Mouse (Mus musculus): ENCODE data around the gene Mpp3. TPM values are rescaled to one million over a fixed set of nuclear protein-coding genes. Genes with fewer than 3 reads are reported as not detected.

The Mpp3 gene
- polyA plus RNA-seq, 1 experiment from 2014 or later, result 3.2 TPM

- Histone ChIP-seq H3K4me1 (replicated peaks; ENCODE audit: control insufficient read depth, insufficient read depth, low read length) (0 out of 2 replicates have a peak, but pooled peaks cover 6% of the 10 kb centered on the region), H3K4me2 (peak overlapping the region; percentile 78), H3K9me3 (ENCODE audit: control insufficient read depth, low read length) (no peaks in the 10 kb centered on the region), H3K27me3 (replicated peaks; ENCODE audit: control insufficient read depth, insufficient read depth, low read length) (0 out of 2 replicates have a peak, but pooled peaks cover 8% of the 10 kb centered on the region), H3K36me3 (ENCODE audit: control insufficient read depth, insufficient read depth, low read length) (no peaks in the 10 kb centered on the region), H3K4me3 (ENCODE audit: low read depth, low read length) (peak overlapping the region; percentile 37), H3K27ac (ENCODE audit: low read depth, low read length) (no peak overlapping the region), H3K9ac (ENCODE audit: low read depth, low read length) (peak overlapping the region; percentile 20; the same call in 1 of the 2 replicates)
- 5% methylated on average over 23 of the region's 23 CpGs for WGBS
- DNase-seq (ENCODE audit: low spot score) (peak; percentile 81), ATAC-seq (replicated peaks; ENCODE audit: low FRiP score) (peak; percentile 58)
These were observed 33.1 kb upstream of the Mpp3 start for GRCm38 (mm10) chr11:102061236-102061940.

- Histone ChIP-seq H3K27ac (ENCODE audit: low read depth, low read length) (no peak overlapping the region), H3K4me2 (no peak overlapping the region), H3K9me3 (ENCODE audit: control insufficient read depth, low read length) (no peaks in the 10 kb centered on the region), H3K9ac (ENCODE audit: low read depth, low read length) (no peak overlapping the region), H3K4me3 (ENCODE audit: low read depth, low read length) (no peak overlapping the region), H3K4me1 (replicated peaks; ENCODE audit: control insufficient read depth, insufficient read depth, low read length) (no peaks in the 10 kb centered on the region), H3K27me3 (replicated peaks; ENCODE audit: control insufficient read depth, insufficient read depth, low read length) (peaks cover 8% of the 10 kb centered on the region; the same call in 1 of the 2 replicates), H3K36me3 (ENCODE audit: control insufficient read depth, insufficient read depth, low read length) (no peaks in the 10 kb centered on the region)
- WGBS, result 22% methylated on average over 9 of the region's 9 CpGs
- peak; percentile 58 for DNase-seq (ENCODE audit: low spot score)
- ATAC-seq (replicated peaks; ENCODE audit: low FRiP score), result no peak
These were observed 25.6 kb upstream of the Mpp3 start for GRCm38 (mm10) chr11:102053847-102054246.

- Histone ChIP-seq H3K9ac (ENCODE audit: low read depth, low read length) (no peak overlapping the region), H3K27me3 (replicated peaks; ENCODE audit: control insufficient read depth, insufficient read depth, low read length) (peaks cover 8% of the 10 kb centered on the region; the same call in 1 of the 2 replicates), H3K4me2 (no peak overlapping the region), H3K4me1 (replicated peaks; ENCODE audit: control insufficient read depth, insufficient read depth, low read length) (no peaks in the 10 kb centered on the region), H3K9me3 (ENCODE audit: control insufficient read depth, low read length) (no peaks in the 10 kb centered on the region), H3K36me3 (ENCODE audit: control insufficient read depth, insufficient read depth, low read length) (no peaks in the 10 kb centered on the region), H3K27ac (ENCODE audit: low read depth, low read length) (no peak overlapping the region; the same call in 1 of the 2 replicates), H3K4me3 (ENCODE audit: low read depth, low read length) (no peak overlapping the region)
- DNase-seq (ENCODE audit: low spot score) (no peak), ATAC-seq (replicated peaks; ENCODE audit: low FRiP score) (no peak)
- WGBS, result 77% methylated on average over 7 of the region's 7 CpGs
These were observed 24.9 kb upstream of the Mpp3 start for GRCm38 (mm10) chr11:102053183-102053582.

GRCm38 (mm10) chr11:102052697-102053096, 24.4 kb upstream of the Mpp3 start:
- DNase-seq (ENCODE audit: low spot score) (no peak), ATAC-seq (replicated peaks; ENCODE audit: low FRiP score) (no peak)
- H3K27me3 ChIP-seq (replicated peaks; ENCODE audit: control insufficient read depth, insufficient read depth, low read length), result peaks cover 6% of the 10 kb centered on the region; the same call in 1 of the 2 replicates
- H3K27ac ChIP-seq (ENCODE audit: low read depth, low read length), result no peak overlapping the region; the same call in 1 of the 2 replicates
- H3K36me3 ChIP-seq (ENCODE audit: control insufficient read depth, insufficient read depth, low read length), result no peaks in the 10 kb centered on the region
- H3K9ac ChIP-seq (ENCODE audit: low read depth, low read length), result no peak overlapping the region
- H3K4me1 ChIP-seq (replicated peaks; ENCODE audit: control insufficient read depth, insufficient read depth, low read length), result no peaks in the 10 kb centered on the region
- no peak overlapping the region for H3K4me3 ChIP-seq (ENCODE audit: low read depth, low read length)
- no peak overlapping the region for H3K4me2 ChIP-seq
- 81% methylated on average over 12 of the region's 12 CpGs for WGBS
- H3K9me3 ChIP-seq (ENCODE audit: control insufficient read depth, low read length), result no peaks in the 10 kb centered on the region

GRCm38 (mm10) chr11:102051954-102052353, 23.7 kb upstream of the Mpp3 start:
- 48% methylated on average over 4 of the region's 4 CpGs for WGBS
- Histone ChIP-seq H3K27me3 (replicated peaks; ENCODE audit: control insufficient read depth, insufficient read depth, low read length) (peaks cover 6% of the 10 kb centered on the region; the same call in 1 of the 2 replicates), H3K4me3 (ENCODE audit: low read depth, low read length) (no peak overlapping the region), H3K36me3 (ENCODE audit: control insufficient read depth, insufficient read depth, low read length) (no peaks in the 10 kb centered on the region), H3K27ac (ENCODE audit: low read depth, low read length) (no peak overlapping the region), H3K4me2 (no peak overlapping the region), H3K9me3 (ENCODE audit: control insufficient read depth, low read length) (no peaks in the 10 kb centered on the region), H3K4me1 (replicated peaks; ENCODE audit: control insufficient read depth, insufficient read depth, low read length) (no peaks in the 10 kb centered on the region), H3K9ac (ENCODE audit: low read depth, low read length) (no peak overlapping the region)
- no peak for DNase-seq (ENCODE audit: low spot score)
- ATAC-seq (replicated peaks; ENCODE audit: low FRiP score), result no peak

GRCm38 (mm10) chr11:102051541-102051940, 23.3 kb upstream of the Mpp3 start:
- H3K27ac ChIP-seq (ENCODE audit: low read depth, low read length), result no peak overlapping the region
- peaks cover 6% of the 10 kb centered on the region; the same call in 1 of the 2 replicates for H3K27me3 ChIP-seq (replicated peaks; ENCODE audit: control insufficient read depth, insufficient read depth, low read length)
- WGBS, result 54% methylated on average over 4 of the region's 4 CpGs
- H3K9me3 ChIP-seq (ENCODE audit: control insufficient read depth, low read length), result no peaks in the 10 kb centered on the region
- no peak overlapping the region for H3K4me2 ChIP-seq
- ATAC-seq (replicated peaks; ENCODE audit: low FRiP score) (no peak), DNase-seq (ENCODE audit: low spot score) (no peak)
- no peaks in the 10 kb centered on the region for H3K36me3 ChIP-seq (ENCODE audit: control insufficient read depth, insufficient read depth, low read length)
- H3K4me1 ChIP-seq (replicated peaks; ENCODE audit: control insufficient read depth, insufficient read depth, low read length), result no peaks in the 10 kb centered on the region
- H3K9ac ChIP-seq (ENCODE audit: low read depth, low read length), result no peak overlapping the region
- no peak overlapping the region for H3K4me3 ChIP-seq (ENCODE audit: low read depth, low read length)

GRCm38 (mm10) chr11:102049875-102050482, 21.7 kb upstream of the Mpp3 start:
- H3K4me2 ChIP-seq, result no peak overlapping the region
- ATAC-seq (replicated peaks; ENCODE audit: low FRiP score), result no peak
- H3K27me3 ChIP-seq (replicated peaks; ENCODE audit: control insufficient read depth, insufficient read depth, low read length), result peaks cover 6% of the 10 kb centered on the region; the same call in 1 of the 2 replicates
- H3K4me3 ChIP-seq (ENCODE audit: low read depth, low read length), result no peak overlapping the region
- no peaks in the 10 kb centered on the region for H3K9me3 ChIP-seq (ENCODE audit: control insufficient read depth, low read length)
- no peaks in the 10 kb centered on the region for H3K4me1 ChIP-seq (replicated peaks; ENCODE audit: control insufficient read depth, insufficient read depth, low read length)
- whole genome bisulfite sequencing, result 51% methylated on average over 14 of the region's 14 CpGs
- 0 out of 2 replicates have a peak, but pooled peaks cover 2% of the 10 kb centered on the region for H3K36me3 ChIP-seq (ENCODE audit: control insufficient read depth, insufficient read depth, low read length)
- no peak for DNase-seq (ENCODE audit: low spot score)
- no peak overlapping the region for H3K27ac ChIP-seq (ENCODE audit: low read depth, low read length)
- H3K9ac ChIP-seq (ENCODE audit: low read depth, low read length), result no peak overlapping the region

- no peaks in the 10 kb centered on the region for H3K9me3 ChIP-seq (ENCODE audit: control insufficient read depth, low read length)
- DNase-seq (ENCODE audit: low spot score), result no peak
- H3K4me3 ChIP-seq (ENCODE audit: low read depth, low read length), result no peak overlapping the region
- H3K4me1 ChIP-seq (replicated peaks; ENCODE audit: control insufficient read depth, insufficient read depth, low read length), result no peaks in the 10 kb centered on the region
- H3K36me3 ChIP-seq (ENCODE audit: control insufficient read depth, insufficient read depth, low read length), result 0 out of 2 replicates have a peak, but pooled peaks cover 2% of the 10 kb centered on the region
- H3K27ac ChIP-seq (ENCODE audit: low read depth, low read length), result no peak overlapping the region
- no peak for ATAC-seq (replicated peaks; ENCODE audit: low FRiP score)
- H3K9ac ChIP-seq (ENCODE audit: low read depth, low read length), result no peak overlapping the region
- 78% methylated on average over 9 of the region's 9 CpGs for WGBS
- H3K4me2 ChIP-seq, result no peak overlapping the region
- H3K27me3 ChIP-seq (replicated peaks; ENCODE audit: control insufficient read depth, insufficient read depth, low read length), result no peaks in the 10 kb centered on the region
These were observed 18.3 kb upstream of the Mpp3 start for GRCm38 (mm10) chr11:102046607-102047006.

All from liver, embryonic 11.5 days (tissue).